Mouse (Mus musculus) adrenal gland, adult 2 months (tissue): ENCODE data around the gene M1ap. TPM values are rescaled to one million over a fixed set of nuclear protein-coding genes. Genes with fewer than 3 reads are reported as not detected.

Experiments
- DNase-seq: peaks from one replicate; pipeline ENCODE4 v3.0.0; 2021
- polyA plus RNA-seq: library from polyadenylated mRNA; depleted of rRNA; stranded (reverse); fragments of >200 nt; gene quantifications from 2 replicates; pipeline ENCODE4 v1.2.3, GENCODE M21; 2012
- total RNA-seq, 2 experiments: library from RNA; stranded (reverse); gene quantifications; 2 replicates each; pipeline ENCODE4 v1.2.3; 2021

Gene M1ap
- total and polyA plus RNA-seq, 3 experiments: not detected

DNA sequence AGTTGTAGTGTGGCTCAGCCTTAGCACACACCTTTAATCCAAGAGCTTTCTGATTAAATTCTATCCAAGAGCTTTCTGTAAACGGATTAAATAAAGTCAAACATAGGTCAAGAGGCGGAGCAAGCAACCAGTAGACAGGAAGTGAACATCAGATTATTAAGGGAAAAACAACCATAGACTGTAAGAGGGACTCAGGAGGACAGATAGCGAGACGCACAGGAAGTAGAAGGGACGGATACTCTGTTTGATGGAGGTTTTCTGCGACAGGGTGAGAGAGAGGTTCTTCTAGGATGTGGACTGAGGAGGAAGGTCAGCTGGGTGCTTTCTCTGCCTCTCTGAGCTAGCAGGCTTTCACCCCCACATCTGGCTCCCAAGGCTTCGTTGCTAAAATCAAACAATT lies 63.3 kb downstream of the M1ap start:
- no peak for DNase-seq

DNA sequence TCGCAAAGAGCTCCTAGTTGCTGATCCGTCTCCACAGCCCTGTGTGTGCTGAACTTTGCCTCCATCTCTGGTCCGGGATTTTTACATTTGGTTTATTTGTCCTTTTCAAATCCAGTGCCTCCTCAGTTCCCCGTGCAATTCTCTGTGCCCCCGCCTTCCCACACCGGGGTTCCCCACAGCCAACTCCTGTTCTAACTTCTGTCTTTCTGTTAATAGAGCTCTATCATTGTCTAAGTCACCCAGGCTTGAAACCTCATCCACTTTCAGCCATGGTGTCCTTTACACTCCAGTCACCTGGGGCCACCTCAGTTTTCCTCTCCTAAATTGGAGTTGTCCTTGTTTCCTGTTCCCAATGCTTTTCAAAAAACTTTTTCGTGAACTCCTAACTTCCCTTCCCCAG lies 64.6 kb downstream of the M1ap start:
- no peak for DNase-seq

DNA sequence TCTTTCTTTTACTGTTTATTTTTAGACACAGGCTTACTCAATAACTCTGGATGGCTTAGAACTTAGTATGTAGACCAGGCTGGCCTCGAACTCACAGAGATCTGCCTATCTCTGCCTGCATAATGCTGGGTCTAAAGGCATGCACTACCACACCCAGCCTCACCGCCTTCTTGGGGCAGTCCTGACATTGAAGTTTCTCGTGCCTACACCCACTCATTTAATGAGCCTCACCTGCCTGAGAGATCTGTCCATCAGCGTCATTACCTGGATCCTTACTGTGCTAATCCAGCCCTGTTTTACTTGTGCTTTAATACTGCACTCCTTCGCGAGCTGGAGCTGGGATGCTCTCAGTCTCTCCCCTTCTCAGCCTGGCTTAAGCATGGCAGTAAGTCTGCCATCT lies 65.1 kb downstream of the M1ap start:
- no peak for DNase-seq

DNA sequence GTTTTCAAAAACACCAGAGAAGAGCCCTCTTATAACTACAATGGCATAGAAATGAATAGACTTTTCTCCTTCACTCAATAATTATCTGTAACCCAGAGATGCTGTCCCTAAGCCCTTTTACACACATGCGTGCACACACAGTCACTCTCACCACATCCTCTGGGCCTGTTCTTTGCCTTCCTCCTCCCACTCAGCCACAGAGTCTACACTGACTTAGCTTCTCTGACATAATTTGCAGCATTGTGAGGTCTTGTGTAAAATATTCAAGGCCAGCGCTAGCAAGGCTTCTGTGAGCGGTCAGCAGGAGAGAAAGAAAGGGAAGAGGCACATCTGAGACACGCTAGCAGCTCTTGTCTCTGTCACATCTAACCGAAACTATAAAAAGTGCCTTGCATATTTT lies 66.7 kb downstream of the M1ap start:
- peak; percentile 55 for DNase-seq

DNA sequence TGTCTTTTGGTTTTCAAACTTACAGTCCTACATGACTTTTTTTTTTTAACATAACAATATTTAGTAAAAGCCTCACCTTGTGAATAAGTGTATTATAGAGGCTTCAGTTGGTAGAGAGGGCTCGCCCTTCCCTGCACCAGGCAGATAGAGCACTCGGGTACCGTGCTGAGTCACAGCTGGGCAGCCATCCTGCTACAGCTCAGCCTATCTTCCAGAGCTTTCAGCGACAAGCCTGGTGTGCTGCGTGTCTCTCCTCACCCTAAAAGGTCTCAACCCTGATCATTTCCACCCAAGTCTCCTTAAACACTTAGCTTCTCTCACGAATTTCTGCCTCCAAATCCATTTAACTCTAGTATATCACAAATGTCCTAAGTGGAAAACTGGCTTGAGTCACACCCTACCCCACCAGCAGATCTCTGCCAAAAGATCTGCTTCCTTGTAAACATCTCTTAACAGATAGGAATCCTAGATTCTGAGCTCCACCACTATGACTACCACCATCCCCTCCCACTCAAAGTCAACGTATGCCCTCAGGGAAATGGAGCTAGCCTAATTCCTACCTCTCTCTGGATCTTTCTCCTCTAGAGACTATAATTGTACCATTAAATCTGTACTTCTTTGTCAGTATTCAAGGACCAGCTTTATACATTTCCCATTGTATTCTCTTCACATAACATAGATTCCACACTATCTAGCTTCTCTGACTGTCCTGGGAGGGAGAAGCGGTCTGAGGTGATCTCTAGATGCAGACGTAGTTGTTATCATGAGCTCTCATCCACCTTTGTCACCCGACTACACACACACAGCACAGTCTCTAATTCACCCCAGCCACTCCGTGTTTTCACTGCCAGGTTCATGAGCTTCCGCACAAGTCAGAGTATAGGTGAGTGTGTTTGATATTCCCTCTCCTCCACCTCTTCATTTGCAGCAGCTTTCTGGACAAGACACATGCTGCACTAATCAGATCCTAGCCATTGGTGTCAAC lies 68.1 kb downstream of the M1ap start:
- DNase-seq: peak; percentile 59

DNA sequence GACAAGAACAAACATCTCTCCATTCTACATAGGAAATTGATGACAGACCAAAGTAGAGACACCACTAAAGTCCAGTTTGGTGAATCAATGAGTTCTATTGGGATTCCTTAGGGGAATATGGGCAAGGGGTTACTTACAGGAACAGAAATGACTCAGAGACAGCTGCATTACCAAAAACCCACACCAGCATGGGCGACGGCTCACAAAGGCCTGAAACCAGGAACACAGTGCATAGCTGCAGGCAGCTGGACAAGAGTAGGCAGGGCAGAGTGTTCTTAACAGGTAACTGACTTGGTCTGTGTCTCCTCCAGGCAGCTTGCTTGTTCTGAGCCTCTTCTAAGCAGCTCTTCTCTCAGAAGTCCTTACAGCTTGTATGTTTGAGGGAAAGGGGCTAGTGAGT lies 69.0 kb downstream of the M1ap start:
- no peak for DNase-seq

DNA sequence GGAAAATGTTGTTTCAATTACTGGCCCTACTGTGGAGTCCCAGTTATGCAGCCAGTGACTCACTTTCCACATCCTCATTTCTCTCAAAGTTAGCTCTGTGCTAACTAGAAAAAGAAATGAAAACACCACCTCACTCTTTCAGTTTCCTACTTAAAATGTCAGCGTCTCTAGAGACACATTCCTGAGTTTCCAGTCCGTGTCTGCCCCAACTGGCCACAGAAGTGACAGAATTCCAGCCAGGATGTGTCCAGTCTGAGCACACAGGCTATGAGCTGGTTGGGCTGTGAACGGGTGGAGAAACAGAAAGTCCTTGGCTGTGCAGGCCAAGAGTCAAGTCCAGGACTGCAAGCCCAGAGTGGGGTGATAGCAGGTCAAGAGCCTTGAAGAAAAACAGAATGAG lies 70.5 kb downstream of the M1ap start:
- DNase-seq: peak; percentile 41

DNA sequence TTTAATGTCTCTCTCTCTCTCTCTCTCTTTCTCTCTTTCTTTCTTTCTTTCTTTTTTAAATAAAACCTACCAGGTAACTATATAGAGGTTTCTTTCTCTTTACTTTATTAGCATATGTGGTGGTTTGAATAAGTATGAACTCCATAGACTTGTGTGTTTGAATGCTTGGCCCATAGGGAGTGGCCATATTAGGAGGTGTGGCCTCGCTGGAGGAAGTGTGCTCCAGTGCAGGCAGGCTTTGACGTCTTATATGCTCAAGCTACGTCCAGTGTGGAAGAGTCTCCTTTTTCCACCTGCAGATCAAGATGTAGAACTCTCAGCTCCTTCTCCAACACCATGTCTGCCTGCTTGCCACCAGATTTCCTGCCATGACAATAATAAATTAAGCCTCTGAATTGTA lies 72.3 kb downstream of the M1ap start:
- no peak for DNase-seq

DNA sequence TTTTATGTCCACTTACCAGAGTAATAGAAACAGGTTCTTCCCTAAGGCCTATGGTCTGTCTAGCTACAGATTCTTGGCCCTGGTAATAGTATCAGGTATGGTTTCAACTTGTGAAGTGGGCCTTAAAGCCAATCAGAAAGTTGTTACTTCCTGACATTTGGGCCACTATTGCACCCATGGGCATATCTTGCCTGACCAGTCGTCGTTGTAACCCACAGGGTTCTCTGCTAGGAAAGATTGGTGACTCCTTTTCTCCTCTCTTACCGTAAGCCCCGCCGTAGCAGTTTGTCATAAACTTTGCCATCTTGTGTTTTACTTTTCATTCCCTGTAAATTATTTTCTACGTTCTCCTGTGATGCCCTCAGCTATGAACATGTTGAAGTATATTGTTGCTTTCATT lies 73.4 kb downstream of the M1ap start:
- no peak for DNase-seq

DNA sequence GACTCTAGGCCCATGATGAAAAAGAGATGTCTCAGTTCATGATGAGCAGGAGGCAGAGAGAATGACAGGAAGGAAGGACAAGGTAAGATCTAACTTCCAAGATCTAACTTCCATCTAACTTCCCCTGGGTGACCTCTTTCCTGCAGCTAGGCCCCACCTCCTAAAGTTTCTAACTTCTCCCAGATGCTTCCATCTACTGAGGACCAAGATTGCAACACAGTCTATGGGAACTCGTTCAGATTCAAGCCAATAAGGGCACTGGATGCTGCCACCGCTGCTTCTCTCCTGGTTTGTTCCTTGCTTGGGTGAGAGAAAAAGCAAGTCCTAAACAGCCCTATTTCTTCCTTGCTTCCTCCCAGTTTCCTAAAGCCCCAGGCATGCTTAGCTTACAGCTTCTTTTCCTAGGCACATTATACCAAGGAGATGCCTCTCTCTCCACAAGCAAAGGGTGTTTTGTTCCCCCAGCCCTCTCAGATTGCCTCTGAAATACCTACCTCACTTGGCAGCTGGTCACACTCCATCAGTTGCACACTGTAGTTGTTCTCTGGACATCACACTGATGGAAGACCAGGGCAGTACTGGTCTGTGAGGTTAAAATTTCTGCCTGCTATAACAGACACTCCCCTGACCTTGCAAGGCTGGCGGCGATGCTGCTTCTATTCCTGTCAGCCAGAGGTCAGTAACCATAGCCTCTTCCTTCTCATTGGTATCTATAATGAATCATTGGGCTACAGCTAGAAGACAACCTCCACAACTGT lies 74.3 kb downstream of the M1ap start:
- no peak for DNase-seq

DNA sequence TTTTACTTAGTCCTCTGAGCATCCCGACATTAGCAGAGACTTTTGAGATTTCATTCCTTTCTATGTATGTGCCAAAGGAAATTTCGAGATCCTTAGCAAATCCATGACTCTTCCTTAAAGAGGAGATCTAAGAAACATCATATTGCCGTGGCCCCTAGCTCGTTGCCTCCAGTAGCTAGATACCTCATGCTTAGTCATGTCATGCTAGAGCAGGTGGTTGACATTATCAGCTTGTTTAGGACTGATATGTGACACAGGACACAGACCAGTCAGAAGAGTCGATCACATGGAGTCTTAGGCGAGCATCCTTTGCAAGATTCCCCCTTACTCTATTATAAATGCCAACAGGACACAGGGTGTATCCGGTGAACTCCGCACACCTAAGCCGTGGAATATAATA lies 76.3 kb downstream of the M1ap start:
- no peak for DNase-seq

DNA sequence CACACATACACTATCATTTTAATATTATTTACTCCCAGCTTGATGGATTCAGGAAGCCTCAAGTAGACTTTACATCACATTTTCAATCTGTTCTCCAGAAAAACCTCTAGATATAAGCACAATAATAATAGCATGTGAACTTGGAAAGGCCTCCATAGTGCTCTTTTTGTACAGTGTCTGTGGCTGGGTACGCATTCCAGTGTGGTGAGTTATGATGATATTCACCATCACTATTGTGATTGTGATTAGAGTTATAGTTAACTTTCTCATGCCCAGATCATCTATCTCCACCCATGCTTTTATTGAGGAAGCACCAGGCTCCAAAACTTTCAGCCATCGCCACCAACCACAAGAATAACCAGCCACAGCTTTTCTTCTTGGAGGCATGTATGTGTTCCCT lies 77.1 kb downstream of the M1ap start:
- DNase-seq: no peak

DNA sequence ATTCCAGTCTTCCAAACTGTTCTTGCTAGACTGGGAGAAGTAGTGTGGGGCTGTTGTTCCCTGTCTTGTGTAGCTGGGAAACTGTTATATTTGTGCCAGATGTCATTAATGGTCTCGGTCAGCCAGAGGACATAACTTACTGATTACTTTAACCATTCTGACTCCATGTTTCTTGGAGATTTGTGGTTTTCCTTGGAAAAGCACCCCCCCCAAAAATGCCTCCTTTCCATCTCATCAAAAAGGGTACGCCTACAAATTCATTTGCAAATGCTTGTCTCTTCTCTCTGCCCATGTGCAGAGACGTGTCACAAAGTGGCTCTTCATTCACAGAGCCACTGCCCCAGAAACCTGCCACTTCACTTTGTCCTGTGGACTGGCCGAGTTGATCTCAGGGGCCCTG lies 77.7 kb downstream of the M1ap start:
- DNase-seq: no peak

DNA sequence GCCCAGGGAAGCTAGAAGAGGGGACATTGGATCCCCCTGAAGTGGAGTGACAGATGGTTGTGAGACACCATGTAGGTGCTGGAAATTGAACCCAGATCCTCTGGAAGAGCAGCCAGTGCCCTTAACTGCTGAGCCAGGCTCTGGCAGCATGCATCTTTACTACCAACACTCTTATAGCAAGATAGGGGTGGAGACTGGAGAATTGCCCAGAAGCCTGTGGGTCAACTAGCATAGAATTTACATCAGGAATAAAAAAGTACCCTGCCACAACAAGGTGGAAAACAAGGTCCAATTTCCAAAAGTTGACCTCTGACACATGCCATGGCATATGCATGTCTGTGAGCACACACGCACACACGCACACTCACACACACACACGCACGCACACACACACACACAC lies 78.5 kb downstream of the M1ap start:
- no peak for DNase-seq

DNA sequence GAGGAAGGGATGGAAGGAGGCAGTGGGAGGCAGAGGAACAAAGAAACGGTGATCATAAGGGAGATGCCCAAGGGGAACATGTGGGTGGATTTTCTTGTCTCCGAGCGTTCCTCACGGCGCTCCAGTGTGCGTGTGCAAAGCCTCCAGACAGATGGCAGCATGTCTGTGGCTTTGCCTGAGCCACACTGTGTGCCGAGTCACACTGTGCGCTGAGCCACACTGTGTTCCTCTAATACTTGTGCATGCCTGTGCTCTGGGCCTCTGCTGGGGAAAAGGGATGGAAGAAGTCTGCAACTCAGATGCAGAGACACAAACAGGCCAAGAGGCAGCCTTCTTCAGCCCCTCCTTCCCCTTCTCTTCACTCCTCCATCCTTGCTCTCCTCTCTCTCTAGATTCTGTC lies 80.6 kb downstream of the M1ap start:
- no peak for DNase-seq

DNA sequence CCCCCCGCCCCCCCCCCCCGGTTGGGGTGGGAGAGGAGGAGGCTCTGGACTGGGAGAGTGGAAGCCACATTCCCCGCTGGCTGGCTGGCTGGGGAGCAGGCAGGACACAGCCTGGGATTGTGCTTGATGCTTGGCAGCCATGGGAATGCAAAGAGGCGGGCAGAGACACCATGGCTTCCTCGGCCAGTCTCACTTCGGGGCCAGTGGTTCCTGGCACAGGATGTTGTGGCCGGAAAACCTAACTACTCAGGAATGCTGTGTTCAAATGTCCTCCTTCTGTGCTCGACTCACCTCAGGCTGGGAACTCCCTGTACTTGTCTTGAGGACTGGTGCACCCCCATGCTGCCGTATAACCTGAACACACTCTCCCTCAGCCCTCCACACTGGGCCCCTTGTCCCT lies 81.0 kb downstream of the M1ap start:
- no peak for DNase-seq

DNA sequence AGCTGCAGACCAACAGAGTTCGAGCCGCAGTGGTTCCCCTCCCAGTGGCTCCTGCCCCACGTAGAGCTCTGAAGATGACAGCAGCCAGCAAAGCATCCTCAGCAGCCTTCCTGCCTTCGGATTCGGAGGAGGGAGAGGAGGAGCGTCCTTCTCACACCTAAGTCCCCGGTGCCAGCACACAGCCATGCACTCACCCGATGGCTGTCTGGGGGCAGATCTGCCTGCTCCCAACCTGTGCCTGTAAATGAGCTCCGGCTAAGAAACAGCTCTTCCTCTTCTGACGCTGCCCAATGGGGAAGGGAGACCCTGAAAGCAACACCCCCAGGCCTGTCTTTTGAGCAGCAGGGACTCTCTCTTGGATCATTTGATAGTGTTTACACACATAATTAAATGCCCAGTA lies 83.1 kb downstream of the M1ap start:
- DNase-seq: no peak

DNA sequence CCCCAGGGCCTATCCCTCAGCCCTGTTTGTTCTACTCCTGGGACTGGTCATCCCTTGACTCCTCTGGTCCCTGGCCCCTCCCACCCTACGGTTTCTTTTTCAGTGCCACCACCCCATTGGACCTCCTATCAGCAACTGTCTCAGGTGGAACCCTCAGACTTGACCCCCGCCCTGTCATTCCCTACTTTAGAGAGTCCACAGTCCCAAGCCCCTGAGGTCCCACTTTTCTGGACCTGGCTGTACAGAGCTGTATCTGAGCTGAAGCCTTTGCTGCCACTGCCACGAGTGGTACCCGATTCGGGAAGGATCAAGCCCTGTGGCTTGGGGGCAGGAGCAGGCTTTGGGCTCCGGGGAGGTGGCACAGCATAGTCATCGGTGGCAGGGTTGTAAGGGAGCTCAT lies 84.4 kb downstream of the M1ap start:
- DNase-seq: no peak

DNA sequence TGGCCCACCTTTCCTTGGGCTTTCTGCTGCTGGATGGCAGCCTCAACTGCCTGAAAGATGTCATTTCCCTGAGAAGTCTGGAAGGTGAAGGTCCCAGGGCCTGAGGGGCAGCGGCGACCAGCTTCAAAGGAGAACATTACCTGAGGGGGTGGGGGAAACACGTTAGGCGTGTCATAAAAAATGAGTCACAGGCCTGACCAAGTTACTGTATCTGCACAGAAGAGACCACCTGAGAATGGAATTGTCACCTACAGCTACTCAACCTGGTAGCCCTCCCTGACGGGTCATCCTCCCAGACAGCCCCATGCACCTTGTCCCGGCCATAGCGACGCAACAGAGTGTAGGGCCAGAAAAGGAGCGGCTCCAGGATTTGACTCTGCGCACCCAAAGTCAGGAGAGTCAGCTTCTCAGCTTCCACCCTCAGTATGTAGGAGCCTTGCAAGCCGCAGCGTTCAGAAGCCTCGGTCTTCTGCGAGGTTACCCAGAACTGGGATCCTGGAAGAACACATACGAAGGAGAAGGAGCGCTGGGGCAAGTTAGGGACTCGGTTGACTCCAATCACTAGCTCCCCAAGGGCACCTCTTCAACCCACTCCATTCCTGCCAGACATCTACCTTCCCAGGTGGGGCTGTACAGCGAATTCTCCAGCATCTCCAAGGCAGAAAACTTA lies 85.4 kb downstream of the M1ap start:
- no peak for DNase-seq

DNA sequence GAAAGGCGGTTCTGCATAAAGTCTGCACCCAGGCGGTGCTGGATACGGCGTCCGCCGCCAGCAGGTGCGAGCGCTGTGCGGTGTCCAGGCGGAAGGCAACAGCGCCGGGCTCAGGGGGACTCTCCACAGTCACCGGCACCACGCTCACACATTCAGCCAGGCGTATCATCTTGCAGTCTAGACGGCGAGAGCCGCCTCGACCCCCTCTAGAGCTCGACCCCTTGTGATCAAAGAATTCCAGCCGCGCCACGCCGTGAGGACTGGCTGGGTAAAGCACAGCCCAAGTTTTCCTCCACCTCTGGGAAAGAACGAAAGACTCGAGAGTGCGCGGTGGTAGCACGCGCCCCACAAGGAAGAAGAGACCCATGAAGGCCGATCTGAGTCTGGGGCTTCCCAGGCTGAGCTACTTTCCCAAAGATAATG lies 86.1 kb downstream of the M1ap start:
- DNase-seq: peak; percentile 64

DNA sequence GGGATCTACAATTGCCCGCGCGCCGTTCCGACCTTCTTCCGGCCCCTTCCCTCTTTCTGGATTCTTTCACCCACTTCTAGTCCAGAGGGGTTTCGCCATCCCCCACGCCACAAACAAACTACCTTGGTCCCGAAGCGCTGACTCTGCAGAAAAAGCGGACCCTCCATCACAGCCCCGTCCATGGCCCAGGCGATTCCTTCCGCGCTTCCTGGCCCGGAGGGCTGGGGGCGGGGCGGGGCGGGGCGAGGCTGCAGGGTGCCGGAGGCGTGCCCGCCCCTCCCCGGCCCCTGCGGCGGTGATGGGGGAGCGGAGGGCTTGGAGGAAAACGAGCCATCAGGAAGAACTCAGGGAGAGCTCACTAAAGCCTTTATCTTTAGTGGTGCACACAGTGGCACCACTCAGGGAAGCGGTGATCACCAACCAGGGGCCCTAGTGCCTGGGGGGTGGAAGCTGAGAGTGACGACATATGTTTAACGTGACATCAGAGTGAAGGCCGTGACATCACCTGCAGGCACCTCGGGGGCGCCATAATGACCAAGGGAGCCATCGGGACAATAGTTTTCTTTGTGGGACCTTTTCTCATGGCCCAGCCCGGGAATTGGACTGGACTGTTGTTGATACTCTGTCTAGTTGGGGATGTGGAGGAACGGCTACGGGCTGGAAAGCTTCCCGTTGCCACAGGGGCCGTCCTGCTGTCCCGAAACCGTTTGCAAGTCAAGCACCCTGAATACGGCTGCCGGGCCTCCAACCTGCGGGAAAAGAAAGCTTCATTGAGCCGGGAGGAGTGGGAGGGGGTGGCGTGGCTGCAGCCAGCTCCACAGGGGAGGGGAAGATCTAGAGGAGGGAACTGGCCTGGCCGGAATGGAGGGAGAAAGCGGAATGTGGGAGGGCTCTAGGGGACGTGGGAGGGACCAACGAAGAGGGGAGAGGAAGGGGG lies 86.8 kb downstream of the M1ap start, which contains the start of the genes Dok1 and Loxl3:
Gene Dok1 (minus strand): TSS at position 223 of the 937 bp plus-strand sequence.
Gene Loxl3 (plus strand): TSS at position 925 of the 937 bp plus-strand sequence.
- peak; percentile 87 for DNase-seq
